Mouse (Mus musculus): Measurements from ENCODE around the gene Zcchc17.

The Zcchc17 gene

DNA sequence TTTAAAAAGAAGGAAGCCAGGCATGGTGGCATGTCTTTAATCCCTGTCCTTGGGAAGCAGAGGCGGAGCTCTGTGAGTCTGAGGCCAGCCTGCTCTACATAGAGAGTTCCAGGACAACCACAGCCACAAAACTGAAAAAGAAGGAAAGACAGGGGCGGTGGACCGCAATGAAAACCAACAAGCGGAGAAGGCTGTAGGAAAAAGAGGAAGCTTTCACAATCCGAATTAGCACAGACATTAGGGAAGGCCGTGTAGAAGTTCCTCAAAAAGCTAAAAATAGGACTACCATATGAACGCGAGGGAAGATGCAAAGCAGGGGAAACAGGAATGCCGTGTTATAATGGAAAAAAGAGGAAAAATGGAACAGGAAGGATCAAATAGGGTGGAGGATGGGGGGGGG is 75.9 kb downstream of the Zcchc17 start:
- no peak for DNase-seq (ENCODE audit: low spot score in 2 of 2)

- DNase-seq (ENCODE audit: low spot score in 2 of 2): no peak
Observed at GRCm38 (mm10) chr4:130282856-130283255, 76.9 kb downstream of the Zcchc17 start.

DNA sequence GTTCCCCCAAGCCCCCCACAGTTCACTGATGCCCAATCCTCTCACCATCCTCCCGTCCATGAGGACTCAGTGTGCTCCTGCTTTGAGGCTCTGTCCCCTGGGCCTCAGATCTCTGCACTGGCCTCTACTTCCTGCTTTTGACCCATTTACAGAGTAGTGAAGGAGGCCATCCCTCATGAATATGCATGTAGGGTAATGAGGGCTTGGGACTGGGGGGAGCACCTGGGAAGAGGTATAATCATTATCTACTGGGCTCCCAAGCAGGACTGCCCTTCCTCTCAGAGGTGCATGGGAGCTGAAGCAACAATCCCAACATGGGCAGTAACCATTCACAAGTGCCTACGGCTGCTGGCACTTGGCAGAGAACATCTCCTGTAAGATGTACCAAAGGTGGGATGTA is 80.6 kb downstream of the Zcchc17 start, which contains the start of gene Serinc2:
TSS of gene Serinc2 (minus strand) at position 101 of the 400 bp plus-strand sequence.
- no peak for DNase-seq (ENCODE audit: low spot score in 2 of 2)

- DNase-seq (ENCODE audit: low spot score in 2 of 2): no peak
Observed at GRCm38 (mm10) chr4:130276573-130277176, 83.1 kb downstream of the Zcchc17 start.

GRCm38 (mm10) chr4:130275823-130276105 is 84.0 kb downstream of the Zcchc17 start:
- DNase-seq (ENCODE audit: low spot score in 2 of 2): no peak

DNA sequence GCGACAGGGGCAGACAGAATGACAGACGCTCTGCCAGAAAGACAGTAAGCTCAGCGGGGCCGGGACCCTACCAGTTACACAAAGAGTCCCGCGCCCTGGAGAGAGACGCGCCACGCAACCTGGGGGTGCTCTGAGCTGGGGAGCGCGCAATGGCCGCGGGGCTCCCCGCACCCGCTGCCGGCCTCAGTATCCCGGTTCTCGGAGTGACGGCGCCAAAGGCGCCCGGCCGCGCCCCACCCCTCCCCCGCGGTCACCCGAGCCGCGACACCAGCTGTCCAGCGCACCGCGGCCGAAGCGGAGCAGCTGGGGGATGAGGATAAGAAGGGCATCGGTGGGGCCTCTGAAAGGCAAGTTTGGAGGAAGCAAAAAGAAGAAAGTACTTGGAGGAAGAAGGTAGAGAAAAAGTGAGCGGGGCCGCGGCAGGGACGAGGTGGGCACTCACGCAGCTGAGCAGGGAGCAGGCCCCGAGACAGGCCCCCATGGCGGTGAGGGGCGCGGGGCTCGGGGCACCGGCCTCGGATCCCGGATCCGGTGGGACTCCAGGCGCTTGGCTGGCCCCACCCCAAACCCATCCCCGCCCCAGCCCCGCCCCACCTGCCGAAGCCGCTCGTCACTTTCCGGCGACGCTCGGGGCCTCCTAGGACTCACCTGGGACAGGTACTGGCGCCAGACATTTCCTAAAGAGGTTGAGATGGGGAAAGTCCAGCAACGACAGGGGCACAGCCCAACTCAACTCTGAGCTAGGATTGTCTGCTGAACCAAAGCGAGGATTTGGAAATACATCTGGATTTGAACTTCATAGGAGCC is 84.5 kb downstream of the Zcchc17 start:
- no peak for DNase-seq (ENCODE audit: low spot score in 2 of 2)

GRCm38 (mm10) chr4:130274346-130275015 is 85.3 kb downstream of the Zcchc17 start:
- DNase-seq (ENCODE audit: low spot score in 2 of 2): no peak

DNA sequence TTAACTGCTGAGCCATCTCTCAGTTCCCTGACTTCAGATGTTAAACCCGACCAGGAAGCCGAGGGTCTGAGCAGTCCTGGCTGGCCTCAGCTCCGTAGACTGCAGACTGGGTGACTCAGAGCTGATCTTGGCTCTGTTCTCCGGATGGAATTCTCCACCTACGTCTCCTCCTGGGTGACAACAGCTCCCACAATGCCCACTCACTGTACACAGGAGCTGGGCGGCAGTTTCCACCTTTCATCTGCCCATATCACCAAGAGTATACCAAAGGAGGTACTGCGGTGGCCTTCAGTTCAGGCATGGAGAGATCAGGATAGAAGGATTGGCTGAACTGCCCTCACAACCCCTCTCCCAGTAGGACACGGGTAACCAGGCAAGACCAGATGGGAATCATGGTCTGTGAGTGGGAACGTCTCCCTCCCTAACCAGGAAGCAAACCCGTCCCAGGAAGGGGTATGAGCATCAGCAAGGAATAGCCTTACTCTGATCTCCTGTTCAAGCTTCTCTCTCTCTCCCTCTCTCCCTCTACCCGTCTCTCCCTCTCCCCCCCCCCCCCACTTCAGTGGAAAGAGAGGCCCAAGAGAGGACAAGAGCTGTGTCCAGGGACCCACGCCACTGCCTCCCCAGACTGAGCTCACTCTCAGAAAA is 85.9 kb downstream of the Zcchc17 start:
- DNase-seq (ENCODE audit: low spot score in 2 of 2): peak; percentile 15 to 37

- no peak for DNase-seq (ENCODE audit: low spot score in 2 of 2)
Observed at GRCm38 (mm10) chr4:130270611-130271347, 89.0 kb downstream of the Zcchc17 start.

DNA sequence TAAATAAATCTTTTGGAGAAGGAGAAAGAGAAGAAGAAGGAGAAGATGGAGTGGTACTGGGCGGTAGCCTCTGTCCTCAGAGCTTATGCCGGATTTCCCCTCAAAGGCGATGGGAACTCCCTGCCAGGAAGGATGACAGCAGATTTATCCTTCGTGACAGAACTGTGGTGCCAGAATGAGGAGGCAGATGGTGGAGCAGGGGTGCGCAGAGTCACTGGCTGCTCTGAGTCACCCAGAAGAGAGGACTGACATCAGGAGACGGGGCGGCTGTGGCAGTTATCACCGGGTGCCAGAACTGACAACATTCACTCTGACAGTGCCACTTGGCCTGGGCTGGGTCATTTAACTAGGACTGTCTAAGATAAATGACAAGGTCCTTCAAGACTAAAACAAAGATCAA is 89.7 kb downstream of the Zcchc17 start:
- peak; percentile 33 to 57 for DNase-seq (ENCODE audit: low spot score in 2 of 2)

DNA sequence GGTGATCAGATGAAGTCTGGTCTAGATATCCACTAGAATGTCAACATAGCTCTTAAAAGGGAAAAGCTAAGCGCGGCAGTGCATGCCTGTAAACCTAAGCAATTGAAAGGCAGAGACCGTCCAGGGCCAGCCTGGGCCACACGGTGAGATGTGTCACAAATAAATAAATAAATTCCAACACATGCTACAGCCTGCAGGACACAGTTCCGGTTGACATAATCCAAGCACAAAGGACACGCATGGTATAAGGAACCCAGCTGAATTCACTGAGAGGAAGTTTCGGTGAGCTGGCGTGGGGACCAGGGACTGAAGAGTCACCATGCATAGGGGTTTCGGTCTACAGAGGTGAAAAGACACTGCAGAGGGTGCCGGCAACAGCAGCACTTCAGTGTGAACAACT is 91.0 kb downstream of the Zcchc17 start:
- DNase-seq (ENCODE audit: low spot score in 2 of 2): no peak

DNA sequence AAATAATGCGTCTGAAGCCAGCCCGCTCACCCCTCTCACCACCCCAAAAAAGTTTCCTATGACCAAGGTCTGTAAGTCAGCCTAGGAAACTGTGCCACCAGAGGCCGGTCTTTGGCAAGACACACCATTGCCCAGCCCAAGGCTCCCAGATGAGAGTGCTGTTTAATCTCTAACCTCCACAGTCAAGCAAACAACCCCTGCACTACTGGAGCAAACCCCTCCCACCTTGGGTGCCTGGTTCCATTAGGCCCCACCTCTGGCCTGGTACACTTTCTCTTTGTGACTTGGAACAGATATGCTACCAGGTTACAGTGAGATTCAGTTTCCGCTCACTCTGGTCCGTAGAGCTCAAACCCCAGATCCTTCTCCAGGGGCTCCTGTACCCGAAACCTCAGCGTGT is 92.7 kb downstream of the Zcchc17 start:
- no peak for DNase-seq (ENCODE audit: low spot score in 2 of 2)

- no peak for DNase-seq (ENCODE audit: low spot score in 2 of 2)
Observed at GRCm38 (mm10) chr4:130266601-130267000, 93.1 kb downstream of the Zcchc17 start.

Data from frontal cortex, postnatal 25 days (tissue).